Mouse (Mus musculus): ENCODE results near the gene Tnik.

DNA sequence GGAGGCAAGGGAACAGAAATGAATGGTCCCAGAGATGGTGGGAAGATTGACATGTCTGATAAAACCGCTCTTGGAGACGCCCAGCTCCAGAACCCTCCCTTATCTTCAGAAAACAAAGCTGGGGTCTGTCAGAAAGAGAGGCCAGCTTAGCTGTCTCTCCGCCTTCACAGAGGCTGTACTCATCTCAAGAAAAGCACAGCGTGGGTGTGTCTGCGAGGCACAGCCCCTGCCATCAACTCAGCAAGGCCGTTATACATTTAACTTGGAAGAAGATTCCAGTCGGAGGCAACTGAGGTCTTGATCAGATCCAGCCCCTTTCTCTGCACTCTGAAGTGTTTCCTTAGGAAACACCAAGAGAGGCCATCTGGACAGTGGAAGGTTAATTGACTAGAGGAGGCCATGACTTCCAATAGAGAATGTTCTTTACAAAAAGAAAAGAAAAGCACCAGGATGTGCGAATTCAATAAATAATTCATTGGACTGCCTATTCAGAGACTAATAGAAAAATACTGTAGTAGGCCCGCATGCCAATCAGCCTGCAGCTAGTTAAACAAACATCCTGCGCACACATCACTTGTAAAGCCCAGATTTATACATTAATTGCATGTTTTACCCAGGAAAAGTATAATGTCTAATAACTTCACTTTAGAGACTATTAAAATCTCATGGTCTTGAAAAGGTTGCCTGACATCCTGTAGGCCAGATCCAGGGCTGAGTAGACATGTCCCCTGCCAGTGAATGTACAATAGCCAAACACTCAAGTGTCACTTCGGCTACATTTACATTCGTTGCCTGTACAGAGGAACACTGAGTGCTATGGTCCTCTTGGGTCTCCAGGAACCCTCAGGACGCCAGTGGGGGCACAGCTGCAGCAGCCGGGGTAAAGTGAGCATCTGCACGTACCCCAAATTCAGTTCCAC, 38.3 kb upstream of the Tnik start:
- TF ChIP-seq CTCF (conservative IDR thresholded peaks at IDR 0.05; ENCODE audit: low read length) (no peak), POU5F1 (IDR thresholded peaks at IDR 0.05; ENCODE audit: borderline replicate concordance, low read length) (no peak)

Measured in E14TG2a.4 (cell line).